Mouse (Mus musculus) spleen, adult 12 weeks (tissue): ENCODE measurements around the gene Zfyve21.

Experiments used
- DNase-seq: peaks from one replicate; pipeline ENCODE4 v3.0.0; 2022; ENCODE audit warnings: low spot score

Zfyve21 gene

DNA sequence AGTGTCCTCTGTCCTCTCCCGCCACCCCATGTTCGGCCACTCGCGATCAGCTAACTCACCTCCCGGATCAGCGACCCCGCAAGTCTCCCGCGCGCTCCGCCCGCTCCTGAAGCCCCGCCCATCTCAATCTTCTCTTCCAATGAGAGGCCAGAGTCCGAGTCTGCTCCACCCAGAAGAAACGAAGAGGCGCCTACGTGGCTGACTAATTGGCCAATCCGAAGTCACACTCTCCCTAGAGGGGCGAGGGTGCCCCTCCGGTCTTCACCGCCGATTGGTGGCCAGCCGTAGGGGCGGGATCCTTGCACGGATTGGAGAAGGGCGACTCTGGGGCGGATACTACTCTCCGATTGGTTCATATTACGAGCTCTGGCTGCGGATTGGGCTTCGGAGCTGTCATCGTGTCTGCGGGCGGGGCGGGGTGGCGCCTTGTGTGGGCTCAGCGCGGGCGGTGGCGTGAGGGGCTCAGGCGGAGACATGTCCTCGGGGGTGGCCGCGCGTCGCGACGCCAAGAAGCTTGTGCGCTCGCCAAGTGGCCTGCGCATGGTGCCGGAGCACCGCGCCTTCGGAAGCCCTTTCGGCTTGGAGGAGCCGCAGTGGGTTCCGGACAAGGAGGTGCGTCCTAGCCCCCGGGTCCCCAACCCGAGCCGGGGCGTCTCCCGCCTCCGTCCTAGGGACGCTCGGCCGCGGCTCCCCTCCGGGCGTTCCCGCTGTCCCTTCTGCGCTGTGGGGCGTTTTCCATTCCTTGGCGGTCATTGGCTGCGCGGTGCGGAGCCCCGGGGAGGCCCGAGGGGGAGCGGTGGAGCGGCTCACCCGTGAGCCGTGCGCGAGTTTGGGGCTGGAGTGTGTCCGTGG is at the start of gene Zfyve21, which contains the start of gene Xrcc3:
Gene Zfyve21 (plus strand): TSS at position 405 of the 852 bp plus-strand sequence.
Gene Xrcc3 (minus strand): TSS at position 108 of the 852 bp plus-strand sequence.
- peak; percentile 96 for DNase-seq

DNA sequence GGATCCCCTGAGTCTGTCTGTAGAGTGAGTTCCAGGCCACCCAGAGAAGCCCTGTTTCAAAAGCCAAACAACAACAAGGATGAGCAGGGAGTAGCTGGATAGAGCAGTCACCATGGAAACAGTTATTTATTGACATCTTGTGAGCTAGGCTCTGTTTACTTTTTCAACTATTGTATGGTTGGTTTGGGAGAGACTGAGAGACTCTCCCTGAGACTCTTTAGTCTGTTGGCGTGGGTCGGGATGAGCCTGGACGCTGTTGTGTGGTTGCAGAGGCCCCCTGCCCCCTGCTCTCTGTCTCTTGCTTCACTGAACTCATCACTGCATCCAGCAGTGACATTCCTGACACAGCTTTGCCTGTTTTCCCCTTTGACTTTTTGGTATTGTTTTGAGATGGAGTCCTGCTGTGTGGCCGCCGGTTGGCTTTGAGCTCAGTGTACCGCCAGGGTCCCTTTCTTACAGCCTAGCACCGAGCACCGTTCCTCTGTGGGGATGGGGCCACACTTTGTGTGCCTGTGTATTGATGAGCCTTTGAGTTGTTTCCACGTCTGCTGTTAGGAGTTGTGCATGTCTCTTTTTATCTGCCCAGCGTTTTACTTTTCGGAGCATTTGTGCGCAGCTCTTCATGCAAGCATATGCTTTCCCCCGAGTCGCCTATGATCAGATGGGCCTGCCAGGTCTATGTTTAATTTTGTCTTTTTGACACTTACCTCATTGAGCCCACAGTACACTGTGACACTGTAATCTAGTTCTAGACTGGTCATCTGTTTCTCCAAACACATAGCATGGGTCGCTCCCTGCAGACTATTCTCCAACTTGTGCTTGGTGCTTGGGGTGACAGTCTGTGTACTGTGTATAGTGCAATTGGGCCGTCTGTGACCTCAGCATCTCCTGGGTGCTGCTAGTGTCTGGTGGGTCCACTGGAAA is 47.4 kb upstream of the Zfyve21 start:
- no peak for DNase-seq

DNA sequence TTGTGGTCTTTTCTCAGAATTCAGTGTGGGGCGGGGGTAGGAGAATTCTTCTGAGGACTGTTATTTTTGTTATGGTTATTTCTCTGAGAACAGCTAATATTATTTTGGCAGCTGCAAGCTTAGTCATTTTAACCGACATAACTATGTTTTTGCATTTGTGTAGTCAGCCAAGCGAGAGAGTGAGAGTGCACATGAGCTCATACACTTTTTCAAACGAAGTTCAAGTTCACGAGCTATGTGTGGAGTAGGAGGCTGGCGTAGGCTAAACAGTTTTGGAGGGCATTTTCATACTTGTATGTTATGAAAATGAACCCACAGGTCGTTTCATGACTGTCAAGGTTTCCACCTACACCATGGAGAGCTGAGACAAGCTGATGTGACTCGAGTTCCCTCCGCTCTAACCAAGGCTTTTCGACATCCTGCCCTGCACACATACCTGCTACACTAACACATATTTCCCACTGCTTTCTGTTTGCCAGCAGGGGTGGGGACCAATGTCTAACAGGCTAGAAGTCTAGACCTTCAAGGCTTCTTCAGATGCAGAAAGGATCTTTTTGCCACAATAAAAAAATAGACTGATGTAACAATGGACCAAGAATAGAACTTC is 45.5 kb upstream of the Zfyve21 start:
- no peak for DNase-seq

DNA sequence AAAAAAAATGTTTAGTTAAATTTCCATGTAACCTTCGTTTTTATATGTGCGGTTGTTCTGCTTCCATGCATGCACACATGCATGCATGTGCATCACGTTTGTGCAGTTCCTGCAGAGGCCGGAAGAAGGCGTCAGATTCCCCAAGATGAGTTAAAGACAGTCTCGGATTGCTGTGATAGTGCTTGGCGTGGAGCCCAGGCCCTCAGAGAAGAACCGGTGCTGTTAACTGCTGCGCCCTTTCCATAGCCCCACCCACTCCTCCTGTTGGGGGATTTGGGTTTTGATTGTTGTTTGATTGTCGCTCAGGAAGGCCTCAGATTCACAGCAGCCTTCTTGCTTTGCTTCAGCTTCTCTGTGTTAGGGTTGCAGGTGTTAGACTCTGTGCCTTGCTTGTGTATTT is 44.7 kb upstream of the Zfyve21 start:
- DNase-seq, result no peak

DNA sequence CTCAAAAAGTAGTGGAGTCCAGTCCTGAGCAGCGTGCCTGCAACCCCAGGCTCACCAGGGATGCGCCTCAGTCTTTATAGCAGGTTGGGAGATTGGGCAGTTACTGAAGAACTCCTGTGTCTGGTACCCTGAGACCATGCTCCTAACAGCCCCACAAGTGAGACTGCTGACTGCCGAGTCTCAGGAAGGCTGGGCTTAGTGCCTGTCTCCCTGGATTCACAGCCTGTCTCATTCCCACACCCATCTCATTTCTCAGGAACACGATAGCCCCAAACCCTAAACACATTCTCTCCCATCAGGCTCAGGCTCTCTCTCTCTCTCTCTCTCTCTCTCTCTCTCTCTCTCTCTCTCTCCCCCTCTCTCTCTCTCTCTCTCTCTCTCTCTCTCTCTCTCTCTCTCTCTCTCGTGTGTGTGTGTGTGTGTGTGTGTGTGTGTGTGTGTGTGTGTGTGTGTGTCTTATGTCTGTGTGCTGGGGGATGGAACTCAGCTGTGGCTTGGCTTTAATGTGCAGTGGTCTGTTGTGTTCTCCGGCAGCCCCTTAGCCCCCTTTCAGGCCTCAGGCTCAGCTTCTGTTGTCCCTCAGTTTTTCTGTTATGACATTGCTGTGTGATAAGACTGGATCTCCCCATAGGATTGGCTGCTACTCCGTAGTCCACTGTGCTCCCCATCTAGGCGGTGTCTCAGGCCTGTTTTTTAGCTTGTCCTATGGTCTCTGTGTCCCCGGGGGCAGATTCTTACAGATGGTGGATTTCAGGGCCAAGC is 44.0 kb upstream of the Zfyve21 start:
- DNase-seq, result no peak

DNA sequence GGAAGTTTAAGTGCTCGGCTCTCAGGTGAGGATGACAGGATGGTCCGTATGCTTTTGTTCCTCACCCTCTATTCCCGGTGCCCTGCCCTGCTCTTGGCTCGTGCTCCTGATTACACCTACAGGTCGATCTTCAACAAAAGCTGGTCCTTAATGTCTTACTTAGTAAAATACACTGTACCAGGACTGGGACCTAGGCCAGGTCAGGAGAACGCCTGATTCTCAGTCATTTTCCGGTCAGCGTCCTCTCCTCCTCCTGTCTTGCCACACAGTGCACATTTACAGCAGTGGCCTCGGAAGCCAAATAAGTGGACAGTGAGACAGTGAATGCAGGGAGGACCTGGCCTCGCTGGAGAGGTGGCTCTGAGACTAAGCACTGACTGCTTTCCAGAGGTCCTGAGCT is 43.3 kb upstream of the Zfyve21 start:
- DNase-seq, result no peak

DNA sequence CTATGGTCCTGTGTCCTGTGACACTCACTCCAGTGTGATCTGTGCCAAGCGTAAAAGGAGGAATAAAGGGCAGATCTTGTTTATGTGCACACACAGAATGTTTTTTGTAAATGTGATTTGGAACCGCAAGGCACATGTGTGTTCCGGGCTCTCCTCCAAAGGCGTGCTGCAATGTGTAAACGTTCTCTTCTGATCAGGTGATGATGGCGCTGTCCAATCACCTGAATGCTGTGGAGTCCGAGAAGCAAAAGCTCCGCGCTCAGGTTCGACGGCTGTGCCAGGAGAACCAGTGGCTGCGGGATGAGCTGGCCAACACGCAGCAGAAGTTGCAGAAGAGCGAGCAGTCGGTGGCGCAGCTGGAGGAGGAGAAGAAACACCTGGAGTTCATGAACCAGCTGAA is 39.8 kb upstream of the Zfyve21 start:
- no peak for DNase-seq

DNA sequence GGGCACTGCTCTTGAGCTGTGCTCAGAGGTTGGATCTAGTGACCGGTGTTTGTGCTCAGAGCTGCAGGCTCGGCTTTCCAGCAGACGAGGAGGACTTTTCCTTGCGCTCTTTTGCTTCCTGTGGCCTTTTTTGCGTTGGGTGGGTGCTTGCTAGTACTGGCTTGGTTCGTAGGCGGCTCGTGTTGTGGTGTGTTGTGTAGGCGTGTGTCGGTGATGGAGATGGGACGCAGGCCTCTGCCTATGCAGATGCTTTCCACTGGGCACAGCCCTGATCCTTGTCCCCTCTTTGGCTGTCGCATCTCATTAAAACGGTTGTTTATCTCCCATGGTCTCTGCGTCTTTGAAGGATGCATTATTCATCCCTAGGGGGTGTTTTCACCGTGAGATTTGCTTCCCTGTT is 39.1 kb upstream of the Zfyve21 start:
- DNase-seq, result no peak

DNA sequence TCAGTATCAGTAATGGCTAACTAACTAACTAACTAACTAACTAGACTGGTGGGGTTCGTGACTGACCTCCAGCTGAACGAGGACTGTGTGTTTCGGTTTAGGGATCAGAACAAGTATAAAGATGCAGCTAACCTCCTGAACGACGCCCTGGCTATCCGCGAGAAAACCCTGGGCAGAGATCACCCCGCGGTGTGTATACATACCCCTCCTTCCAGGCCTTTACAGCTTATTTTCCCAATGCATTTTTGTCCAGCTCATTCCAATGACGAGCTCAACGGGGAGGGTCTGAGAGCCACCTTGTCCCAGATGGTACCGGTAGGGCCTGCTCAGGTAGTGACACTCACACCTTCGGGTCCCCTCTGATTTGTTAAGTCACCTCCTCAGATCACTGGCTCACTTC is 36.1 kb upstream of the Zfyve21 start:
- DNase-seq, result no peak

DNA sequence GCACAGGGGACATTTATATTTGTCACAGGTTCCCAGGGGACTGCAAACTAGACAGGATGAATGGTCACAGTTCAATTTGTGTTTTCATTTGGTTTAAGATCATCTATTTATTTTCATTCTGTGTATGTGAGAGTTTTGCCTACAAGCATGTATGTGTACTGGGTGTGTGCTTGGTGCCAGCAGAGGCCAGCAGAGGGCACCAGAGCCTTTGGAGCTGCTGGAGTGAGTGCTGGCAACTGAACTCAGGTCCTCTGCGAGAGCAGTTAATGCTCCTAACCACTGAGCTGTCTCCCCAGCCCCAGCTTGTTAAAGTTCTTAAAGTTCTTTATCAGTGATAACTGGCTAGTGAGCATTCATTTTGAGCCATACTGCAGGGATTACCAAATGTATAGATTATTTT is 34.4 kb upstream of the Zfyve21 start:
- no peak for DNase-seq

DNA sequence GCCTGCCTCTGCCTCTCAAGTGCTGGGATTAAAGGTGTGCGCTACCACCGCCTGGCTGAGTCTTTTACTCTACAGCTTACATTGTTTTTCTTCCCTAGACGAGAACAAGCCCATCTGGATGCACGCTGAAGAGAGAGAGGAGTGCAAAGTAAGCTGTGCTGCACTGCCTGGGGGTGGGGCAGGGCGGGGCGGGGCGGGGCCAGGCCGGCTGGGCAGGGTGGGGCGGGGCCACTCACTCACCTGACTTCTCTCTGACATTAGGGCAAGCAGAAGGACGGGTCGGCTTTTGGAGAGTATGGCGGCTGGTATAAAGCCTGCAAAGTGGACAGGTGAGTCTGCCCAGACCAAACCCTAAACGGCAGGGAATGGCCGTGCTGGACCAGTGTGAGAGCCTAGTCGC is 28.8 kb upstream of the Zfyve21 start:
- no peak for DNase-seq

DNA sequence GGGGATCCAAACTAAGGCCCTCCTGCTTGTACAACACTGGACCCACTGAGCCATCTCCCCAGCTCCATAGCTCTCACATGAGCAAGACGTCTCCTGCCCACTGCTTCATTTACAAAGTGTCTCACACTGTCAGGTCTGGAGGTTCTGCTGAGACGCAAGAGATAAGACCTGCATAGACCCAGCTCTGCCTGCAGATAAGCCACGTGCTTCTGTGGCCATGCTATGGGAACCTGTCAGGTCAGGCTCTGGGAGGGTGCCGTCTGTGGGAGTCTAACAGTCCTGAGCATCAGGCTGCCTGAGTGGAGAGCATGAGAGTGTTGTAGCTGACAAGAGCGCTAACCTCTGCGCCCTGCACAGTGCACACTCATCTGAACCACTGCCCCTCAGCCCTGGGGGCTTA is 27.0 kb upstream of the Zfyve21 start:
- DNase-seq, result no peak

DNA sequence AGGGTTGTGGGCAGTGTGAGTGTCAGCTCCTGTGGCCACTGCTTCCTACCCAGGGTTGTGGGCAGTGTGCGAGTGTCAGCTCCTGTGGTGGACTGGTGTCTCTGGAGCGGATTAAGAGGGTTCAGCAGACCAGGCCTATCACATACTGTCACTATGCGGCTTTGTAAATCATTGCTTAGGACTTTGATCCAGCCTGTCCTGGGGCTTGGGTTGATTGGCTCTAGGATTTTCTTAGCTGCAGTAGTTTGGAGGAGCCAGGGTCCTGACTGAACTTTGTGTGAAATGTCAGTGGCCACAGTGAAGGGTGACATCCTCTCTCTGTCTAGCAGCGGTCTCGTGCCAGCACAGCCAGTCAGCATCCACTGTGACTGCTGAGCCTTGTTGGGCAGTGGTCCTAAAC is 23.9 kb upstream of the Zfyve21 start:
- no peak for DNase-seq

DNA sequence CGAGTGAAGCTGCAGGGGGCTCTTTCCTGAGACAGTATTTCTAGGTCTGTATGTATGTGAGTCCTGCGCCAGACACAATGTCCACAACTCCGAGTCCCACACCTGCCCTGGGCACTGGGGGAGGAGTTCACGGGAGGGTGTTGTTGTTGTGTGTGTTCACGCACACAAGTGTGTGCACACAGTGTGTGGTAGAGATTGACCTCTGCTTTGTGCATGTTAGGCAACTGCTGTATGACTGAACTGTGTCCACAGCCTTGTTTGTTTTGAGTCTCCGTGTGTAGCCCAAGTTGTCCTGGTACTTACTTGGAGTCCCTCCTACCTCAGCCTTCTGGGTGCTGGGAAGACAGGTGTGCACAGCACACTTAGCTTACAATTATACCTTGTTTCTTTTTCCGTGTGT is 23.3 kb upstream of the Zfyve21 start:
- DNase-seq, result no peak

DNA sequence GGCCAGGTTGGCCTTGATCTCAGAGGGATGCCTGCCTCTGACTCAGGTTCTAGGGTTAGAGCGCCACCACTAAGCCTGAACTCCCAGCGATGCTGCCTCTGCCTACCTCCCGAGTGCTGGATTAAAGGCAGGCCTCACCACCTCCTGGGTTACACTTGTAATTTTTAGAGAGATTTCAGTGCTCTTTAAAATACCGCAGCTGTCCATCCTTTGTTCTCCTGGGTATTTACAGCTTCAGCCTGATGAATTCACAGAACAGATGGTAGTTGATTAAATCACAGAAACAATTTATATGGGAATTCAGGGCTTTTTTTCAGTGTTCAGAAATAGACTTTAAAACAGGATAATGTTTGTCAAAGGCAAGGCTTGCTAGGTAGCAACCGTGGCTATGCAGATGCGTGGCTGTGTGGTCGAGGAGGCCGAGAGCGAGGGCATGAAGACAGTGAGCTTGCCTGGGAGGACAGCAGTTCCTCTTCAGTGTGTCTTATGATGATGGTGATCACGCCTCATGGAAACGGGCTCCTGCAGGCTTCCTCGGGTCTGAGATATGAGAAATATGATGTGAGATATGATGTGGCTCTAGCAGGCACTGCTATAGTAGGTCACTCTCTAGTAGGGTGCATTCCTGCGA is 22.4 kb upstream of the Zfyve21 start:
- DNase-seq, result no peak

DNA sequence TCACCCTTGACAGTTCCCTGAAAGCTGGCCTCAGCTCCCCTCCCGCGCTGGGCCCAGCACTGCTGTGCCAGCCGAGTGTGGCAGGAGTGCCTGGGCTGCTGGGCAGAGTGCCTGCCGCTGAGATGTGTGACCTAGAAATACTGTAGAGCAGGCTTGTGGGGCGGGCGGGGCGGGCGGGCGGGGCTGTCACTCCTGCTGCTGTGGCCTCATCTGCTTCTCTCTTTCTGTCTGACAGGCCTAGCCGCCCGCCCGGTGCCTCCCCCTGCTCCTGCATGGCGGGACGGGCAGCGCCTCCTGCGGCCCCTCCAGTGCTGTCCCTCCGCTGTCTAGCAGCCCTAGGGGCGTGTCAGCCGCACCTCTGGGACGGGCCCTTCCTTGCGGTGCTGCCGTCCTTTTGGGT is 19.9 kb upstream of the Zfyve21 start:
- DNase-seq, result no peak

DNA sequence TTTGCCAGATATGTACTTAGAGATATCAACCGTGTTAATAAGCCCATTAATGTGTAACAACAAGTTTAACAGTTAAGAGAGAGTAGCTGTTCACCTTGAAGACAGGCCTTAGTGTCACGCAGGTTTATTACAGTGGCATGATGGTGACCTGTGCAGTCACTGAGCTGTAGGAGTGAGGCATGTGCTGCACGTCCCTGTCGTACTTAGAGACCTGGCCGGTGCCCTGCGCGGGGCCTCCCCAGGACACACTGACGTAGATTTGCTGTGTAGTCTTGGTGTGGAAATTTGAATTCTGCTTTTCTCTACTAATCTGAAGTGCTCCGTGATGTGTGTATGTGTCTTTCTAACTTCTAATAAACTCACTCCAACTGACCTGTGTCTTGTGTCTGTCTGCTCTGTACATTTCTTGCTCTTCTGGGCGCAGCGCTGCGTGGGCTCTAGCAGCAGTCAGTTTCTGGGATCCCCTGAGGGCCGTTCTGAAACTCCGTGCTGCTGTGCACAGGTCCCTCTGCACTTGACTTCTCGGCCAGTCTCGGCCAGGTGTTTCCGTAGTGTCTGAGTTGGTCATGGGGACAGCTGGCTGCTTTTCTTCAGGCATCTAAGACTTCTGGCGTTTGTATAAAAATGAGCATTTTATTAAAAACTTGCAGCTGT is 19.3 kb upstream of the Zfyve21 start:
- DNase-seq, result no peak

DNA sequence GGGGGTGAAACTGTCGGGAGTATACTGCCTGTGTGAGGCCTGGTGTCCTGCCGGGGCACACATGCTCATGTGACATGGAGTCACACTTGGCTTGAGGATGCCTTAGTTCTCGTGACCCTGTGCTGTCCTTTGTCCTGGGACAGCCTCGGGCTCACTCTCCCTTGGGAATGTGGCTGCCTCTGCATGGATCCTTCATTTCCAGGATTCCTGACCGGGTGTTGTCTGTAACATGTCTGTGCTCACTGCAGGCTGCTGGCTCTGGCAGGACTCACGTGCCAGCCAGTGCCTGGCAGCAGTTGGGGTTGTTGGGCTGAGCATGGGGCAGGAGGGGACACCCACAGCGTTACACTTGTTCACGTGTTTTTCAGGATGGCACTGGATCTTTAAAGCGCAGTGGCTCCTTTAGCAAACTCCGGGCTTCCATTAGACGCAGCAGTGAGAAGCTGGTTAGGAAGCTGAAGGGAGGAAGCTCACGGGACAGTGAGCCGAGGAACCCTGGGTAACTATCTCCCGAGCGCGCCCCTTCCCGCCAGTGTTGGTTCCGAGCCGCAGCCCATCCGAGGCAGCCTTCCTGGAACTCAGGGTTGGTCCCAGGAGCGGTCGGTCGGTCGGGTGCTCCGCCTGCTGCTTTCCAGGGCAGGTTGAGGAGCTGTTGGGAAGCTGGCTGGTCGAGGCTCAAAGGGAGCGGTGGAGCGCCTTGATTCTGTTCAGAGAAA is 18.6 kb upstream of the Zfyve21 start:
- DNase-seq, result no peak

DNA sequence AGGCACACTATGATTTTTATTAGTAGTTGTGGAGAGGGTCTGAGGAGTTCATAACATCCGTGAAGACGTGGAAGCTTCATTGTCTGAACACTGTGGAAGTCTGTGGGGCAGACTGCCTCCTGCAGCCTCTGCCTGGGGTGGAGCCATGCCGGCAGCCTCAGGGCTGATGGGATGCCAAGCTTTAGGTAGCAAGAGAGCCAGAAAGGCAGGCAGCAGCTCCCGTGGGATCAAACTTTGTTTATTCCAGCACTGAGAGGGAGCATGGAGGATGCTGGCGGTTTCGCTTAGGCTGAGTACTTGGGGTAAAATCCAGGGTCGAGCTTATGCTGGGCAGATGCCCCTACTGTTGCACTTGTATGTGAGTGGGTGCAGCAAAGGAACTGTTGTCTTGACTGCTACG is 16.7 kb upstream of the Zfyve21 start:
- no peak for DNase-seq

DNA sequence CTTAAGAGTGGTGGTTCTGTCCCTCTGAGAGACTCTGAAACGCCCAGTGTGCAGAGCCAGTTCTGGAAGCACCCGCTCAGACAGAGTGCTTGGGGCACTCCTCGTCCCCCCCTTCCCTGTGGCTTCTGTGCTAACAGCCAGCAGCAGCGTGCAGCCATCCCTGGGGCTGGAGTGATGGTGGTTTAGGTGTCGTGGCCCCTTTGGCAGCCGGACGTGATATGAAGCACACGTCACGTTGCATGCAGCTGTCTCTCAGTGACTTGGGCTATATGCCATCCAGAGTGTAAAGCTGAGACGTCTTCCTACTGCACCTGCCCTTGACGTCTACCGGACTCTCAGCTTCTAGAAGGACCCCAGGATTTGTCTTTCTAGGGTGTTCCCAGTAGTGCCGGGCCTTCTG is 15.5 kb upstream of the Zfyve21 start:
- no peak for DNase-seq
